Mouse (Mus musculus): ENCODE results near the gene Inka1.

Inka1 gene

DNA sequence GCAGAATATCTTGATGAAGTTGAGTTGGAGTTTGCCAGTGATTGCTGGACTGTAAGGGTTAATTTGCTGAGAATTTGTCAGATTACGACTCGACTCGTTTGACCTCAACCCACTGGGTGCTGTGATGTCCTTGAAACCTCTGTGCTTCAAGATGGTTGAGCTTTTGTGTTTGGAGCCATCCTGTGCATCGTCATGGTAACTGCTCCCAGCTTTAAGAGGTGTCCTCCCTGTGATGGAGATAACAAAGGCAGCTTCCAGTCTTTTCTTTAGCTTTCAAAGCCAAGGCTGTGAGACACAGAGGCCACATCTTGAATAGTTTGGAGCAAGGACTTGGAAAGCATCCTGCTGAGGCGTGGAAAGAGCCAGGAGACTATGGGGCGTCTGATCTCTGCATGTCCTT lies 28.5 kb downstream of the Inka1 start:
- peak; percentile 87 for DNase-seq (ENCODE audit: low read depth, low spot score)

DNA sequence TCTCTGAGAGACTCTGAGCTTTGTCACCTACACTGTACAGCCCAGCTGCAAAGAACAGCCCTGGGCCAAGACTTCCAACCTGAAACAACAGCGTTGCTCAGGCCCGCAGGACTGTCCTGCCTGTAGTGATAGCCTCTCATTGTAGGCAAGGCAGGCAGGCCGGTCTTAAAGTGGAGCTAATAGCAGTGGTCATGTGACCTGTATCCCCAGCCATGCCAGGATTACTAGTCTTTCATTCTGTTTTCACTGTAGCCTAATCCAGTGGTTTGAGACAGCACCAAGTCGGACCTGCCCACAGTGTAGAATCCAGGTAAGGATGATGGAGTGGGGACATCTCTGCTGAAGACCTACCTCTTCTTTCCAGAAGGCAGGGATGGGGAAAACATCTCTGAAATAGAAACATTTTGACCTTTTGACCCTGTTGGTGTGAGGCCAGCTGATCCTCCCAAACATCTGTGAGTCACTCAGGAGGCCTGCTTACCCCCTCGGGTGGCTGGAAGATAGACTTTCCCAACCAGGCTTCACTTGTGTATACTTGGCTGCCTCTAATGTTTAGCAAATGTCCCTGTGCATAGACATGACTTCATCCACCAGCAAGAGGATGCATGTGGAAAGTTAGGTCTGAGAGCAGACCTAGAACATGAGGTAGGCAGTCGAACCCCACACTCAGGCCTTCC lies 29.9 kb downstream of the Inka1 start:
- no peak for DNase-seq (ENCODE audit: low read depth, low spot score)

DNA sequence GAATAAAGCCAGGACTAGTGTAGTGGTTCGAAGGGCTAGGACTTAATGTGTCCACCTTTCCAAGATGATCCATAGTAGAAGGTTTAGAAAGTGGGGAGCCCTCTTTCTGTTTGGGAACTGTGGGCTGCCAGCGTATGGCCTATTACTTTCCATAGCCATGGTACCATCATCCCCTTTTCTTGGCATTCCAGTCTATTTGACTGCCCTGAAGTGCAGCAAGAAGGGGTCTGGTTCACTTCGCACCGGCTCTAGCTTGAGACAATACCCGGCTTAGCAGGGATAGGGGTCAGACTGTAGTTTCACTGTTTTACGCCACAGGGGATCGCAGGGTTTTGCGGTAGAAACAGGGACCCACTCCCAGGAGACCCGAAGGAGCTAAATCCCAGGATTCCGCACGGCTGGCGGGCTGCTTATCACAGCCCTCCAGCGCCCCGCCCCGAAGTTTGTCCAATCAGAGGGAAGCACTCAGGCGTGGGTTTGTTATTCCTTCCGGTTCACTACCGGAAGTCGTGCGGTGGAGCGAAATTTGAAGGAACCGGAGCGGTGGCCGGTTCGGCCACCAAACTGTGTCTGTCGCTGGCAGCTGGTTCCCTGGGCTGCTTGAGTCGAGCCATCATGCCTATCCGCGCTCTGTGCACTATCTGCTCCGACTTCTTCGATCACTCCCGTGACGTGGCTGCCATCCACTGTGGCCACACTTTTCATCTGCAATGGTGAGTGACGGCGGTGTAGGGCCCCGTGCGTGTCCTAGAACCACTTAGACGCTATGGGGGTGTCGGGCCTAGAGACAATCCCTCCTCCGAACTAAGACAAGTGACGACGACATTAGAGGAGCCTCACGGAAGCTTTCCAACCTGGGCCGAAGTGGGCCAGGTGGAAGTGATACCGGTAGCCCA lies 35.0 kb downstream of the Inka1 start:
- peak; percentile 97 for DNase-seq (ENCODE audit: low read depth, low spot score)

DNA sequence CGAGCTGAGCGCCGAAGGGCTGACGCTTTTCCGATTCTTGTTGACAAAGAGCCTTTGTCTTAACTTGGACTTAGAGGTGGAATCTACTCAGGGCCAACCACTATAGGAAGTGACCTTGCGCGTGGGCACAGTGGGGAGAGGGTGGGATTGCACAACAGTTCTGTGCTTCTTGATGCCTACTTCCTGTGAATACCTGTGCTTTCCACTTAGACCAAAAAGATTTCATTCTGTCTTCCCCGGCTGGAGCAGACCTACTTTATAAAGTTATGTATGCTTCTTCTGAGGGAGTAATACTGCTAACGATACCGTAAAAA lies 35.8 kb downstream of the Inka1 start, which contains the start of gene Traip:
TSS of gene Traip (plus strand) at position 215 of the 314 bp plus-strand sequence.
- DNase-seq (ENCODE audit: low read depth, low spot score), result no peak

DNA sequence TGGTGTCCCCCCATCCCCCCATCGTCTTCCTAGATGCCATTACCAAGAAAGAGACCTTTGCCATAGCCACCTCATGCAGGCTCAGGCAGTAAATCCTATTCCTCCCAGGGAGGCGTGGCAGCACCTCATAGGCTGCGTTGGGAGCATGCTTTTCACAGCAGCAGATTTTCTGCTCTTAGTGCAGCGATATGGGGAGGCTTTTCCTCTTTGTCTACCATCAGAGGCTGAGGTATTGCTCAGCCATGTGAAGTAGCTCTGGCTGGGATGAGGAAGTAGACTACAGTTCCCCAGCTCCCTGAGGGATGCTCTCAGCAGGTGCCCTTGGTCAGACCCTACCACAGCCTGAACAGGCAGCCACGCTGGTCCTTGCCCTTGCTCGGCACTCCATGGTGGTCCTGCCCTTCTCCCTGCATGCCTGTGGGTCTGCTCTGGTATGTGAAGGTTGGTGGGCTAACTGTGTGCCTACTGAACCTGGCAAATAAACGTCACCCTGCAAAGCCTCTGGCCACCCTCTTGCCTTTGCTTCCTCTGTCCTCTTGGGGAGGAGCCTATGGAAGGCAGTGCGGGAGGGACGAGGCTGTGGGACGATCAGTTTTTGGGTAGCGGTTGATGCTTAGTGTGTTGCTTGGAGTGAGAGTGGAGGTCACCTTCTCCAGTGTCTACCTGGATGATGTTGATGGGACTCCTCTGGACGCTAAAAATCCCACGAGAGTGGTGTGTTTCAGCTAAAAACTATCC lies 36.3 kb downstream of the Inka1 start:
- DNase-seq (ENCODE audit: low read depth, low spot score), result no peak

DNA sequence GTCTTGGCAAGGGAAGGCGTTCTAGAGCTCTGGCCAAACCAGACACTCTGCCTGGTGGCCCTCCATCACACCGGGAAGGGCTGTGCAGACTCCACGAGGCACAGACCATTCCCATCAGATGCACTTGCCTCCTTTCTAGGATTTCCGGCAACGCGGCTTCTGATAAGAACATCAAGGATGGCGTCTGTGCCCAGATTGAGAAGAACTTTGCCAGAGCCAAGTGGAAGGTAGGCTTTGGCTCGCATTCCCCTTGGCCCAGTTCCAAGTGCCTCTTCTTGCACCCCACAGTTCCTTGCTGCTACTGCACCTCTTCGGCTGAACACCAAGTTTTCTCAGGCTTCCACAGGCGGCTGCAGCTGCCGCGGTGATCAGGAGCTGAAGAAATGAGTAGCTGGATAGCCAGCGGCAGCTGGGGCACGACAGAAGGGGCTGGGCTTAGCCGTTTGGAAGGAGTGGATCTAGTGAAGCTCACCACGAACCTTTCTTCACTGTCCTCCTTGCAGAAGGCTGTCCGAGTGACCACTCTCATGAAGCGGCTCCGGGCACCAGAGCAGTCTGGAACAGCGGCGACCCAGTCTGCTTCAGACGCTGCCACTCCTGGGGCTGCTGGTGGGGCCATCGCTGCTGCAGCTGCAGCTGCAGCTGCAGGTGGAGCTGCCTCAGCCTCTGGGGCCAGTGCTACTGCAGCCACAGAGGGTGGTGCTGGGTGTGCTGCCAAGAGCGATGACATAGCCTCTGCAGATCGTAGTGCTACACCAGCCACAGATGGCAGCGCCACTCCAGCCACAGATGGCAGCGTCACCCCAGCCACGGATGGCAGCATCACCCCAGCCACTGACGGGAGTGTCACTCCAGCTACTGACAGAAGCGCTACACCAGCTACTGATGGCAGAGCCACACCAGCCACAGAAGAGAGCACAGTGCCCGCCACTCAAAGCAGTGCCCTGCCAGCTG lies 38.2 kb downstream of the Inka1 start:
- DNase-seq (ENCODE audit: low read depth, low spot score), result no peak

DNA sequence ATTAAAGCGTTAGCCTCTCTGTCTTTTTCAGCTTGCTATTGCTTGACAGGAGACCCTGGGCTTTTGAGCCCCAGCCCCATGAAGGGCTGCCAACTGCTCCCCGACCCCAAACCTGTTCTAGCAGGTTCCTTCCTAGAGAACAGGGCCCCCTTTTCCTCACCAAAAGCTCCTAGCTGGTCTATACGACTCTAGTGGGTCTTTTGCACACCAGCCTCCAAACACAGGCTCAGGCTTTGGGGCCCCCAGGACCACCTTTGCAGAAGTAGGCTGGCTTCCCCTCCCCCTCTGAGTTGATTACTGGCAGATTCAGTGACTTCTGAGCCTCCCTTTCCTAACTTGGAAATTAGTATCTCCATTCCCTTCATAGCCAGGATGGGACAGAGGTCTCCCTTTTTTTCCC lies 48.8 kb downstream of the Inka1 start:
- no peak for DNase-seq (ENCODE audit: low read depth, low spot score)

DNA sequence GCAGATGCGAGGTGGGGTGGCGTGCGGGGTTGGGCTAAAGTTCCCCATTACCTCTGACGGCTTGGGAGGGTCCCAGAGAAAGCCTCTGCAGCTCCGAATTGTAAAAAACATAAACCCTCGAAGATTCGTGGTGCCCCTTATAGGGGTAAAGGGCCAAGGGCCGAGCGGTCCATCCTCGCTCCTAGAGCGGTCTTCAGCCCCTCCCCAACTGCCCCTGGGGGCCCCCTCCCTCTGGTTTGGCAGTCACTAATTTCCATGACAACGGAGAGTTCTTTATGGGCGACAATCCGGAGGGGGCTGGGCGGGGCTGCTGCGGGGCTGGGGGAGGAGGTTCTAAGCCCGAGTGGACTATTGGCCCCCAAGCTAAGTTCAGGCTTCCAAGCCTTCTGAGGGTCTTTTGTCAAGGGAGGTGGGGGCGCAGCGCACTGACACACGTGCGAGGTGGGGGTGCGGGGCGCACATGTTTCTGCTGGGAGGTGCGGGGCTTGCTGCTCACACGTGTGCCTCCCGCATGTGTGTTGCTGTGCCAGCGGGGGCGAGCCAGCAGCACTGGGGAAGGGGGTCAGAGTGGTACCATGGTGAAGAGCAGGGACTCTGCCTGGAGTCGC lies 49.4 kb downstream of the Inka1 start:
- DNase-seq (ENCODE audit: low read depth, low spot score), result no peak

DNA sequence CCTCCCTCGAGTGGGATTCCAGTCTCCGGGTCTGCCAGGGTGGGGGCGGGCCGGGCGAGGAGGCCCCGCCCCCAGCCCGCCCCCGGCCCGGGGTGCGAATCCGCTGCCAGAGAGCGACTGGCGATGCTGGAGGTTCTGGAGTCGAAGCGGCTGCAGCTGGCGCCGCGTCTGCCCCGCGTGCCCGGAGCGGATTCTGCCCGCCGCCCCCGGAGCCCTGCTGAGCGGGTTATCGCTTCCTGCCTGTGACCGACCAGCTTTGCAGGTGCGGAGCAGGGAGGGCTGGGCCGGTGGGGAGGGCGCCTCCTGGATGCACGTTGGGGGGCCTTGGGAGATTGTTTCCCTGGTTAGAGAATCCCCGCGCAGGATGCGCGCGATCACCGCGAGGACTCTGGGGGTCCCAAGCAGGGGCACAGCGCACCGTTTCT lies 49.9 kb downstream of the Inka1 start:
- peak; percentile 81 for DNase-seq (ENCODE audit: low read depth, low spot score)

DNA sequence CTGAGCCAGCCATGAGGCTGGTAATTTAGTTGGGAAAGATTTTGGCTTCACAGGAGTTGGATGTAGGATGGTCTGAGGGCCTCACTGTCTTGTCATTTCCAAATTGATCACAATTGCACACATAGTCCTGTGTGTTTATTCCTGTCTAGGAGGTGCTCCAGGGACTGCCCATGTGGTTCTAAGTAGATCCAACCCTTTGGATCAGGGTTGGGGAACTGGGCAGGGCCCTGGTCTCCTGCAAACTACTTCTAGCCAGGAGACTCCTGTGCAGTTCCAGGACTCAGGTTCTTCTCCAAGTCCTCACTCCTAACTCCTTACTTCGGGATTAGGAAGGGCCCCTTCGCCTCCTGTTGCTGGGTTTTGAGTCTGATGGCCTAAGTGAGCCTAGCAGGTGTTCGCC lies 50.3 kb downstream of the Inka1 start, which contains the start of gene Camkv:
TSS of gene Camkv (plus strand) at position 301 of the 400 bp plus-strand sequence.
- no peak for DNase-seq (ENCODE audit: low read depth, low spot score)

Data from ZHBTc4 (cell line).